Mouse (Mus musculus) adrenal gland, adult 18-20 months (tissue): Measurements from ENCODE around the gene Nlrp3. TPM values are rescaled to one million over a fixed set of nuclear protein-coding genes. Genes with fewer than 3 reads are reported as not detected.
A peak's percentile ranks its signal among the peaks of the same experiment; 100 is the strongest.

Source experiments
- DNase-seq, 2 experiments: peaks; one replicate each; pipeline ENCODE4 v3.0.0; 2021 to 2022; ENCODE audit warnings: low spot score in 2 of 2
- long read RNA-seq, 2 experiments: library from polyadenylated mRNA; stranded (forward); transcript quantifications; one replicate each; pipeline ENCODE4 v2.0.0; 2021
- total RNA-seq, 2 experiments: library from RNA; stranded (reverse); gene quantifications; 1 replicate in 1 of 2; 2 replicates in 1 of 2; pipeline ENCODE4 v1.2.3; 2021

The Nlrp3 gene
- under 1 TPM; 0.96 to 0.99 TPM for total RNA-seq
- long read RNA-seq, experiment 1 = 0 reads
- long read RNA-seq, experiment 2 = 0 reads

DNA sequence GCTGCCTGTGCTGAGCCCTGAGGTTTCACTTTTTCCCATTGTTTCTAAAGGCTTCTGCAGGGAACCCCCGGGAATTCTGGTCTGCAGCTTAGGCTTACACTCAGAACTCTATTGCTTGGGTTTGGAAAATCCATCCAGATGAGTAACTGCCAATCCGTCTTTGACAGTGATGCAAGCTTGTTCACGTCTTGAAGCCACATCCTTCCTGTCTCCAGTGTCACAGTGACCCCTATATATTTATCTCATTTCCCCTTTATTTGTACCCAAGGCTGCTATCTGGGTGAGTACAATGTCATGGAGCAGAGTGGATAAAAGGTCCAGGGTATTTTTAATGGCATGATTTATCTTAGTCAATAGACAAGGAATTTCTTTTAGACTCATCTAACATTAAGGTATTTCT lies at the start of gene Nlrp3:
TSS of gene Nlrp3 (plus strand) at position 245 of the 400 bp plus-strand sequence.
- no peak for DNase-seq

DNA sequence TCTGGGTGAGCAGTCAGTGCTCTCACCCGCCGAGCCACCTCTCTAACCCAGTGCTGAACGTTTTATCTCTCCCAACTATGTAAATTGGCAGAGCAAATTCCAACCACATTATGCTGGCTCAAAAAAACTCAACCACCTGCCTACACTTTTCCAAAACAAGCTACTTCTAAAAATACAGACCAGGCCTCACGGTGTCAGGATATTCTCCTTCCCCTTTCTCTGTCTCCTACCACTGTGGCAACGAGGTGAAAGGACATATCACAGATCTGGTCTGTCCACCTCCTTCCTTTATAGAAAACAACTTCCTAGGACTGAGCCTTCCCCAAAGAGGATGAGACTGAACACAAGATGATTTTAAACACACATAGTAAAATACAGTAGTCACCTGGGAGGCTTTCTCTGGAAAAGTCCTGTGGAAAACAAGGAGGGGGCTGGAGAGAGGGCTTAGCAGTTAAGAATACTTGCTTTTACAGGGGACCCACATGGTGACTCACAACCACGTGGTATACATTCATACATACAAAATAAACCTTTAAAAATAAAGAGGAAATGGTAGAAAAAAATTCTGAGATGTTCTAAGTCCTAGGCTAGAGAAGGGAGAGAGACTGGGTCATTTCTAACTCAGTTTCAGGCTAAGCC lies 44.6 kb upstream of the Nlrp3 start:
- no peak for DNase-seq

DNA sequence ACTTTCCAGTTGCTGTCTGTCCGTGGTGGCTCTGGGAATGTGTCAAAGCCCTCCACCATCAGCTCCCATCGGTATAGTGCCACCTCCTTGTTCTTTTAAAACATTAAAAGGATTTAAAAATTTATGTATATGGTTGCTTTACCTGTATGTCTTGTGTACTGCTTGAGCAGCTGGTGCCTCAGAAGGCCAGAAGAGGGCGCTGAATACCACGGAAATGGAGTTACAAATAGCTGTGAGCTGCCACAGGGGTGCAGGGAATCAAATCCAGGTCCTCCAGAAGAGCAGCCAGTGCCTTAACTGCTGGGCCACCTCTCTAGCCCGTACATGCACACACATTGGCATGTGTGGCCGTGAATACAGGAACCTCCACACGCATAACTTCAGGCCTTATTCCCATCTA lies 43.6 kb upstream of the Nlrp3 start:
- no peak for DNase-seq

DNA sequence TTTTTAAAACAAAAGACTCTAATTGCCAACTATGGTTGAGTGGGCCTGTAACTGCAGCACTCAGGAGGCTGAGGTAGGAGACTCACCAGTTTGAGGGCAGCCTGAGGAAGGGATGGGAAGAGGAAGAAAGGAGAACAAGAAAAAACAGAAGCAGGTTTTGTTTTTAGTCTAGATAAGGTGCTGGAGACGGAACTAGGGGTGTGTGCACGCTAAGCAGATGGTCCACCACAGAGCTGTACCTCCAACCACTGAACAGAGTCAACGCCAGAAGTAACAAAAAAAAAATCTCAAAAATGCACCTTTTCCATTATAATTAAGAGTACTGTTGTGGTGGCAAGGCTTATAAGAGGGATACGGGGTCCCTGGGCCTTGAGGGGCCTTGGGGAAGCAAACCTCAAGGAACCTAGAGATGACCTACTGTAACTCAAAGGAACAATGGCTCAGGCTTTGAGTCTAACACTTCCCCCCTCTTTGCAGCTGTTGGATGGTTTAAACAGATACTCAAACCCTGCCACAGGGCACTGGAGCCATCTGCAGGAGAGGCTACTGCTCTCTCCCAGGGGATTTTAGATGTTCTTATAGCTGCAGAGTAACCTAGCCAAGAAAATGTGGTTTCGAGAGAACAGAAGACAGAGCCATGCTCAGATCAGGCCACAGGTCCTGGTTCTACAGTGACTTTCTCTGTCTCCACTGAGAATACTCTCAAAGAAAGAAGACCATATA lies 39.2 kb upstream of the Nlrp3 start:
- DNase-seq = no peak

DNA sequence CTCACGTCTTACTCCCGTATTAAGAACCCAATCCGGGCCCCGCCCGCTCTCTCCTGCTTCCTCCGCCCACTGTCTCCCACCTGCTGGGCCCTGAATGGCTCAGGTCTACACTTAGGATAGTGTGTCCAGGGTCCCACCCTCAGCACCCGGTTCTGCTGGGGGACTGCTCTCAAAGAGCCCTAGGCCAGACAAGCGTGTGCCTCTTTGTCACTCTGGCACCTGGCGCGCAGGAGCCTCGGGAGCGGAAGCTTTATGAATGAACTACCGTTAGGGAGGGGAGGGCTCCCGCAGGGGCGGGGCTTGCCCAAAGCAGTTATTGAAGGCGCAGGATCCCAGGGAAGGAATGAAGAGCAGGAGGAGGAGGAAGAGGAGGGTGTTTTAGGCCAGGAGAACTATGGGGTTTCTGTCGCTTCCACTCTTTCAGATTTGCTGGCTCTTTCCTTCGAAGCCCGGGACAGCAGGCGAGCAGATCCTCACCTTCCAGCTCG lies 36.0 kb upstream of the Nlrp3 start:
- peak; percentile 45 to 47 for DNase-seq

DNA sequence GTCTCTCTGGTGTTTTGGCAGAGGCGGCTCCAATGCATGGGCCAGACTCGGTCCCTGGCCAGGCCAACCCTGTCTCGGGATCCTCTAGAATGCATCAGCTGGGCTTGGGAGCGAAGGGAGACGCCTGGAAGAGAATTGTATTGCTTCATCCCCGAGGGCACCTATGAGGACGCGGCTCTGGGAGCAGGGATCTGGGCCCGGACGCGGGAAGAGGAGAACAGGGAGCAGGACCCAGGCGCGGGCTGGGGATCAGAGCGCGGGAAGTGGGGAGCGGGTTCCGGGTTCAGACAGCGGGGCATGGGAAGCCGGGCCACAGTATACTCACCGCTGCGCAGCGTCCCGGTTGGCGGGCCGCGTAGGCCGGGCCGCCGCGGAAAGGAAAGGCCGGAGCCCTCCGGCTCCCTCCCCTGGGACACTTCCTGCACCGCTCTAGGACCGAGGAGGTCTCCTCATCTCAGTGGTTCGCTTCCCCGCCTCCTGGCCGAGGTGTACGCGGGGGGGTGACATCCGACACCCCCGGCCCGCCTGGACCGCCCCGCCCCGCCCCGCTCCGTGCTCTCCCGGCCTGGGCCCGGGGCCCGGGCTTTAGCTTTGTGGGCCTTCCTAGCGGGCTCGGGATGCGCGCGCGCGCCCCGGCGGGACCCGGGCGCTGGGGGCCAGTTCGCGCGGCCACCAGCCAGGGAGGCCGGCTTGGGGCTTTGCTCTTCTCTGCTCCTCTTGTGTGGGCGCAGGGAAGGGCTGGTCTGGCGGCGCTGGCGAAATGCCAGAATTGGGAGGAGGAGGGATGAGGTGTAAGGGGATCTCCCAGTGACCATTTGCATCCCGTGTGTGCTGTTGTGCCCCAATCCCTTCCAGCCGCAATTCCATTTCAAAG lies 35.3 kb upstream of the Nlrp3 start:
- DNase-seq = peak; percentile 78

DNA sequence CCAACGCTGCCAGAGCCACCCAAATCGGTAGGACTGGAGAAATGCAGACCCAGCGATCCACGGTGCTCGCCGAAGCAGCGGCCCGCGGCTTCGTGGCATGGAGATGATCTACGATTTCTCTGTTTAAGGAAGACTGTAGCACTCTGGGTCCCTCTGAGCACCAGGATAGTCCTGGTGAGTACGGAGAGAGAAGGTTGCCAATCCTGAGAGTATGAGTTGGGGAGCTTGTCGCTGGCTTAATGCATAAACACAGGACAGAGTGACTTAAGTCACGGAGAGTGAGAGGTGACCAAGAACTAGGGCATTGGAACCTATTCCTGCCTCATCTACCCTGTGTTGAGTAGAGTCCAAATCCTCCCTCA lies 34.7 kb upstream of the Nlrp3 start:
- no peak for DNase-seq

DNA sequence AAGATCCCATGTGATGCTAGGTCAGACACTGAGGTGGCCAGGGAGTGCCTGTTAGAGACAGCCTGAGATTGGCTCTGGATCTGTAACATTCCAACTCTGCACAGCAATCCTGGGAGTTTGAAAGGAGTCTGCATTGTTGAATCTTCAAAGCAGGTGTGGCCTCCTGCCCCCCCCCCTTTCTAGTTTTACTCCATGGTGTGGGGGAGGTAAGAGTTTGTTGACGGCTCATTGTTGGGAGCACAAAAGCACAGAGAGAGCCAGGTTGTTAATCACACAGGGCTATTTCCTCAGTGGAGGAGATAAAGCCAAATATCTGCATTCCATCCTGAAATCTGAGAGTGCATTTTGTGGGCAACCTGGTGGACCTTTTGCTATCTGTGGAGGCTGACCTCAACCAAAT lies 29.8 kb upstream of the Nlrp3 start:
- no peak for DNase-seq

DNA sequence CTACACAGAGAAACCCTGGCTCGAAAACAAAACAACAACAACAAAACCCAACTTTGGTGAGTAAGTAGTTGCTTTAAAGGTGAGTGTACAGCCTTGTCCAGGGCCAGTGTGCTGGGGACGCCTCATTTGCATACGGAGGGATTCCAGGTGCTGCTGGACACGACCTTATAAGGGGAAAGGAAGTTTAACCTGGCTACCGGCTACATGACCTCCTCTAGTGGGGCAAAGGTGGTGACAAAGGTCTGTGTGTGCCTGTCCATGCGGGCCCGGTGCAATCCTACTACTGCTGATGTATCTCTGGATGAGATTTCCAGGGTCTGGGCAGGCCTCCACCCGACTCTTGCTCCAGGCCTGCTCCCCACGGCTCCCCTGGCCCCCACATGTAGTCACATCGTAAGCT lies 28.6 kb upstream of the Nlrp3 start:
- DNase-seq = no peak

DNA sequence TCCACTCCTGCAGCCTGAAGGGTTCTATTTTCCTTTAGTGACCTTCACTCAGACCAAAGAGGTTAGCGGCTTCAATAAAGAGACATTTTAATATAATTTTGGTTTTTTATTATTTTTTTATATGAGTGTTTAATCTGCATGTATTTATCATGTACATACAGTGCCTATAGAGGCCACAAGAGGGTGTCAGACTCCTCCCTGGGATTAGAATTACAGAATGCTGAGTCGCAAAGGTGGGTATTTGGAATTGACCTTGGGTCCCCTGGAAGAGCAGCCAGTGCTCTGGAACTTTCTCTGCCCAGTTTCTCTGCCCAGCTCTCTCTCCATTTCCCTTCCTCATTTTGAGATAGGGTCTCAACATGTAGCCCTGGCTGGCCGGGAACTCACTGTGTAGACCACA lies 27.8 kb upstream of the Nlrp3 start:
- no peak for DNase-seq

DNA sequence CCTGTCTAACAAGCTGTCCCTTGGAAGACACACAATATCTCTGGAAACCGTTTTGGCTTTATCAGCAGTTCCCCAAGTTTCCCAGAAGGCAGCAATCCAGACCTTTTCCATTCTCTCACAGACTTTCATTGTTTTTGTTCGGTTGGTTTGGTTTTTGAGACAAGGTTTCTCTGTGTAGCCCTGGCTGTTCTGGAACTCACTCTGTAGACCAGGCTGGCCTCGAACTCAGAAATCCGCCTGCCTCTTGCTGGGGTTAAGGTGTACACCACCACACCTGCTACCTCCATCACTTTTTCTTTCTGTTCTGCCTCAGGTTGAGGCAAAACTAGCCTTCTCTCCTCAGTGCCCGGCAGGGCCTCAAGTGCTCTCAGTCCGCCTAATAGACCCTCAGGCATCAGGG lies 27.0 kb upstream of the Nlrp3 start:
- DNase-seq = no peak

DNA sequence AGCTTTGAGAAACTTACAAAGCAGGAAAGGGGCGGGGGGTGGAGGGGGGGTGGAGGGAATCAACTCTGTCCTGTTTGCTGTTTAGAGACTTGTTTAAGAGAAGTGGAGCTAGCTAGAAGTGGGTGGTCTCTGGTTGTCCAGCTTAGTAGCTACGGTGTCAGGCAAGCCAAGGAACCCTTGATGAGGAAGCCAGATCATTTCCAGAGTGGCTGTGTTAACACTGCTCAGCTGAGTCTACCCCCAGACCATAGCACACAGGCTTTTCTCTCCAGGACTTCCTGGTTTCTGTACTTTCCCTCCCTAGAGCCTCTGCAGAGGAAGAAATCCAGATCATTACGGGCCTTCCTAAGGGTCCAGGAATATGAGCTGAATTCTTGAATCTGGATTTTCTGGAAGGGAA lies 26.6 kb upstream of the Nlrp3 start:
- no peak for DNase-seq

DNA sequence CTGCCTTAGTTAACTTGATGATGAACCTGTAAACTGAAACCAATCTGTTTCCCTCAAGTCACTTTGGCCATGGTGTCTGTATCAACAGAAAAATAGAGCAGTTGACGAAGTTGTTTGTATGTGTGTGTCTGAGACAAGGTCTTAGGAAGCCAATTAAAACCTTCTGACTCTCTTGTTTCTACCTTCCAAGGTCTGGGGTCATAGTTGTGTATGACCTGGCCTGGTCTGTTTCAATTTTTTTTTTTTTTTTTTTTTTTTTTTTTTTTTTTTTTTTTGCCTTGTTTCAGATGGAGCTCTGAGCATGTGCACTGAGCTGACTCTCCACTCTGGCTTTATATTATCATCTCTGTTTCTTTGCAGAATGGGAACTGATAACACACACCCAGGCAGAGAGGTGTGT lies 23.9 kb upstream of the Nlrp3 start:
- no peak for DNase-seq

DNA sequence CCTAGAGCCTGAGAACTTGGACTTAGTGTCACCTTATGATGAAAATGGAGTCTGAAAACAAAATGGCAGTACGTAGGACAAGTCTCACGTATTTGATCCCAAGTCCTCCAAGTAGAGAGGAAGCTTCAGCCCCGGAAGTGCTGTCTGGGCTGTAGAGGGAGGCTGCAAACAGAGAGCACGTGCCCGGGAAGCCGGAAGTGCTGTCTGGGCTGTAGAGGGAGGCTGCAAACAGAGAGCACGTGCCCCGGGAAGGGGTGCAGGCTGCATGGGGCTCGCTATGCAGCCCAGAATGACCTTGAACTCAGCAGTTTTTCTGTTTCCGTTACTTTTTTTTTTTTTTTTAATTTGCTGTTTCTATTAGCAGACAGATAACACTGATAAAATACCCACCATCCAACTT lies 23.1 kb upstream of the Nlrp3 start:
- DNase-seq = no peak

DNA sequence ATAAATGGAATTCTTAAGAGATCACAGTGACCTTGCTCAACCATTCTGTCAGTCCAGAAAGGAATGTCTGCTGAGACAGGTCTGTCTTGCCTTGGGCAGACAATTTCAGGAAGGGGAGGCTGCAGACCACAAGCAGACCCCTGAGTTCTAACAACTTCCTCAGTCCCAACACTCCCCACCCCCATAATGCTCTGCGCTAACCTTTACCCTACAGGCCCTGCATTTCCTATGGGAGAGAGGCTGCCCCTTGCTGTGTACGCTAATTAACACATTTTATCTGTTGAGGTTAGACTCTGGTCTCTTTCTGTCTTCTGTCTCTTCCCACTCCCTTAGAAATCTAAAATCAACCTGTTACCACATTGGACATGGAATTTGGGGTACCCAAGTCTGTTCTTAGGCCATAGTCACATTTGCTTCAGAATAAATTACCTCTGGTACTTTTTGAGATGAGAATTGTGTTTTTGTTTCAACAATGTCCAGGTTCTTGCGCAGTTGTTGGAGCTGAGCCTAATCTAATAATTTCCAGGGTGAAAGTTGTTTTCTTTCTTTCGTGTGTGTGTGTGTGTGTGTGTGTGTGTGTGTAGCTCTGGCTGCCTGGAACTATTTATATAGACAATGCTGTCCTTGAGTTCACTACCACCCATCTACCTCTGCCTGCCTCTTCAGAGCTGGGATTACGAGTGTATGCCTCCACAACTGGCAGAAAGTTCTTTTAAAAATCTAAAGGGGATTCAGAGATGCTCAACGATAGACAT lies 21.4 kb upstream of the Nlrp3 start:
- no peak for DNase-seq

DNA sequence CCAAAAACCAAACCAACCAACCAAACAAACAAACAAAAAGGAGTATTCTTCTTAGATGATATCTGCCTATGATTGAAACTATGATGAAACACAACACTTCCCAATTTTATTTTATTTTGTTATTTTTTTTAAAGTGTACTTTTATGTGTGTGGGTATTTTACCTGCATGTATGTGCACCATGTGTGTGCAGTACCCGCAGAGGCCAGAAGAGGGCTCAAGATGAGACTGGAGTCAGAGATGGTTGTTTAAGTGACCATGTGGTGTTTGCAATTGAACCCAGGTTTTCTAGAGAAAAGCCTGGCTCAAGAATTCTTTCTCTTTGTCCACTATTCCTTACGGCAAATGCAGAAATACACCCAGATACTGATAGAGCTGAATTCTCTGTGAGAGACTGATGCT lies 17.2 kb upstream of the Nlrp3 start:
- DNase-seq = no peak

DNA sequence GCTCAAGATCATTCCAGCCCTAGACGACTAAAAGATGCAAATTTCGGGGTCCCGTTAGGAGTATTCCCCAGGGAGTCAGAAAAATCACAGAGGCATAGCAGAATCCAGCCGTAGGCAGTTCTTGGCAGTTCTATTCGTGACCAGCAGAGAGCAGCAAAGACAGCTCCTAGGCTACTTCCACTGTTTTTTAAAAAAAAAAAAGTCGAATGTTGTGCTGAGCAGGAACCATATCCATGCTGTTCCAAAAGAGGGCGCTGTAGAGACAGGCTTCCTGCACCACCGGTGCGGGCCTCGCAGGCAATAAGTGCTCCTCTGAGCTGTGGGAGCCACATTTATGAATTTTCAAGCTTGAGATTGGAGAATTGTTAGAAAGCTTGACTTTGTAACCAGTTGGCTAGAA lies 16.1 kb upstream of the Nlrp3 start:
- peak; percentile 64 to 66 for DNase-seq

DNA sequence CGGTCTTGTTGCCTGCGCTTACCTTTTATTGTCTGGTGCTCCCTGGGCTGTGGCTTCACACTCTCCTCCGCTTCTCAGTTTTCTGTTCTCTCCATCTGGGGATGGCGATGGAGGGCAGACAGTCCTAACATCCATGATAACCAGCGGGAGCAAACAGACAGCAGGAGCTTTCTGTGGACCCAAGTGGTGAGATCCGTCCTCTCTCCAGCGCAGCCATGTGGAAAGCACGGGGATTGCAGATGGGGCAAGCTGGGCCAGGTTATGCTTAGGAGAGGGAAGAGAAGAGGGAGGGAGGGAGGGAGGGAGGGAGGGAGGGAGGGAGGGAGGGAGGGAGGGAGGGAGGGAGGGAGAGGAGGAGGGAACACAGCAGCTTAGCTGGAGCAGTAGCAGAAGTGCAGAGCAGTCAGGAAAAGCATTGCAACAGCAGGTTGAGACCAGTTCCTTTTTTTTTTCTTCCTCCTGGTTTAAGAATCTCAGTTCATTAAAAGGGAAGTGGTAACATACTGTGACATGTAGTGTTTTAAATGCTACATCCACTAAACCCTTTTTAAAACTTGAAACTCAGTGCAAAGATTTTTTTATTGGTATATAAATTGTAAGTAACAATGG lies 14.8 kb upstream of the Nlrp3 start, which contains the start of gene Zkscan17:
TSS of gene Zkscan17 (minus strand) at position 280 of the 609 bp plus-strand sequence.
- DNase-seq = peak in 1 of 2 experiments; percentile 32

DNA sequence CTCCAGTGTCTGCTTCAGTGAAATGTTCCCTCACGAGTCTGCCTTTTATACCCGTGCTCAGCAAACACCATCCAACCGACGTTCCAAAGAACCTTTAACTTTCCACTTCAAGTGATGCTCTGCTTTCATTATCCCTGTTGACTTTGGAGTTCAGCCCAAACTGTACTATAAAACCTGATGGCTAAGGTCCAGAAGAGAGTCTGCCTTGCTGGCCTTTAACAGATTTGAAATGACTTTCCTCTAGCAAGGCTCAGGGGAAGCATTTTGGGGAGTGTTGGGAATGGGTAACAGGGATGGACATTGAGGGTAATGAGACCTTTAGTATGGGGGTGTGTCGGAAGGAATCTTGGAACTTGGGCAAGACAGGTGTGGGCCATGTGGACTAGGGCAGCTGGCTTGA lies 11.1 kb upstream of the Nlrp3 start:
- DNase-seq = no peak

DNA sequence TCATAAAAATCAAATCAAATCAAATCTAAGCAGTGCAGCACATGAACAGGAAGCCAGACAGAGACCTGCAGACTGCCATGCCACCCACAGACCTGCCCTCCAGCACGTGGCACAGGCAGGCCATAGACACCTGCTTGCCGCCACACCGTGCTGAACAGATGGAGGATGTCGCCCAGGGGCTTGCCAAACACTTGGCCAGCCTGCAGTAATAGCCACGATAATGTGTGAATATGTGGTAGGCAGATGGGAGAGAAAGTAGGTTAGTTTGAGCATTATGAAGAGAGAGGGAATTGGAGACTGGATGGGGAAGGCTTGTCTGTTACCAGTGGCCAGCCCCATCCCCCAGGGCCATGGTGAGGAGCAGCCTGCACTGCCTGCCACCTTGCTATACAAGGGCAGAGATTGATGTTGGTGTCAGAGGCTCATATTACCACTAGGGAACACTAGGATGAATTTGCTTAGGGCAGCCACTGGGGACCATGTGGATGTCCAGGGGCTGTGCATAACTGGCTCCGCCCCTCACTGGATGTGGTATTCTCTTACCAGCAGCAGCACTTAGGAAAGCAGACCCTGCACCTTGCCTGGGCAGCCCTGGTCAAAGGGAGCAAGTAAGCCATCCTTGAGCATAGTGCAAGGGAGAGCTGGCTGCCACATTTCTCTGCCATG lies 10.4 kb upstream of the Nlrp3 start:
- DNase-seq = no peak
